ENCODE assay signal across 8 mouse cellular contexts in genomic region chr8:104535378-104535777, GRCm38 (mm10). TPM values are rescaled to one million over a fixed set of nuclear protein-coding genes. Genes with fewer than 3 reads are reported as not detected.
DNase-seq lines count a peak whose midpoint lies in the region; ATAC-seq and TF ChIP-seq lines count a peak whose summit lies in the region.
"Had no signal": no experiment of that assay in that cellular context is flagged by ENCODE, and none has a peak within 500 bp of the region (broad histone marks: within the 10 kb centered on the region; RNA-seq: fewer than 3 reads in every experiment).

No protein-coding gene starts in this region.

- DNase-seq in spleen, adult 2 months (ENCODE audit: low read depth in 1 of 2, low spot score in 2 of 2) = no peak
- DNase-seq in spleen, postnatal 36 days (ENCODE audit: low spot score in 2 of 2) = no peak
- DNase-seq in limb, embryonic 10.5 days (ENCODE audit: low spot score) = no peak
- DNase-seq in right cerebral cortex, postnatal 10 days (ENCODE audit: low spot score in 2 of 2) = no peak
- DNase-seq in embryo, embryonic 10.5 days (ENCODE audit: low spot score) = no peak

- TF ChIP-seq POLR2A in spleen, adult 2 months (IDR thresholded peaks at IDR 0.05; ENCODE audit: low read depth, low read length) = no peak
- no peak for TF ChIP-seq POLR2A in small intestine, adult 2 months (IDR thresholded peaks at IDR 0.05; ENCODE audit: low read depth, low read length)

- ATAC-seq in erythroblast, adult 5-6 weeks (replicated peaks; ENCODE audit: low FRiP score, poor library complexity, severe bottlenecking) = peak; percentile 30; the same call in 1 of the 2 replicates

- 10% methylated on average over 7 of the region's 7 CpGs for WGBS in spleen, adult 2 months
- WGBS in limb, embryonic 10.5 days = 28% methylated on average over 7 of the region's 7 CpGs
- 5% methylated on average over 7 of the region's 7 CpGs for WGBS in small intestine, adult 2 months

- H3K27me3 ChIP-seq in spleen, adult 2 months (ENCODE audit: control insufficient read depth, insufficient read depth, low read length) = no peaks in the 10 kb centered on the region
- peaks cover 35% of the 10 kb centered on the region for H3K27me3 ChIP-seq in limb, embryonic 10.5 days (ENCODE audit: low read depth, poor library complexity, severe bottlenecking)
- H3K27me3 ChIP-seq in small intestine, adult 2 months (ENCODE audit: control insufficient read depth, insufficient read depth, low read length) = peaks cover 2% of the 10 kb centered on the region

- H3K9me3 ChIP-seq in limb, embryonic 10.5 days (replicated peaks) = no peaks in the 10 kb centered on the region

- H3K27ac ChIP-seq in spleen, adult 2 months (ENCODE audit: insufficient read depth, low read length) = no peak overlapping the region
- no peak overlapping the region for H3K27ac ChIP-seq in limb, embryonic 10.5 days
- H3K27ac ChIP-seq in small intestine, adult 2 months (ENCODE audit: insufficient read depth, low read depth, low read length) = peak overlapping the region; percentile 50

- TF ChIP-seq CTCF in spleen, adult 2 months (IDR thresholded peaks at IDR 0.05; ENCODE audit: extremely low read depth, insufficient read depth, insufficient read length, insufficient replicate concordance) = no peak
- no peak for TF ChIP-seq CTCF in small intestine, adult 2 months (IDR thresholded peaks at IDR 0.05; ENCODE audit: extremely low read depth, insufficient read length, insufficient replicate concordance, low read depth, low read length)

- no peaks in the 10 kb centered on the region for H3K36me3 ChIP-seq in spleen, adult 2 months (ENCODE audit: control insufficient read depth, insufficient read depth, low read length)
- peaks cover 9% of the 10 kb centered on the region for H3K36me3 ChIP-seq in limb, embryonic 10.5 days
- H3K36me3 ChIP-seq in small intestine, adult 2 months (ENCODE audit: control insufficient read depth, insufficient read depth, low read length) = no peaks in the 10 kb centered on the region; the same call in 1 of the 2 replicates

- peaks cover 8% of the 10 kb centered on the region for H3K4me1 ChIP-seq in spleen, adult 2 months (ENCODE audit: control insufficient read depth, insufficient read depth, insufficient read length)
- peaks cover 27% of the 10 kb centered on the region for H3K4me1 ChIP-seq in limb, embryonic 10.5 days
- no peaks in the 10 kb centered on the region; the same call in 1 of the 2 replicates for H3K4me1 ChIP-seq in small intestine, adult 2 months (ENCODE audit: control insufficient read depth, insufficient read depth, insufficient read length, low read length)

- peak overlapping the region; percentile 59 for H3K4me3 ChIP-seq in spleen, adult 2 months (ENCODE audit: extremely low read depth, insufficient read depth, insufficient read length)
- peak overlapping the region; percentile 95 for H3K4me3 ChIP-seq in limb, embryonic 10.5 days
- H3K4me3 ChIP-seq in small intestine, adult 2 months (ENCODE audit: low read depth, low read length) = peak overlapping the region; percentile 97

RNA-seq across cellular contexts. Expression of gene Car7, which starts 0.9 kb away (rescaled TPM):
- polyA plus RNA-seq in spleen, adult 2 months (2012; rRNA removed) = 1.4 and 1.9 TPM in 2 replicates
- total RNA-seq in erythroblast, adult 5-6 weeks (2015; ENCODE audit: low replicate concordance) = not detected in 2 replicates
- 0.51 TPM in 1 of 2 replicates, not detected in the other for total RNA-seq in erythroblast, adult 5-6 weeks (2017; ENCODE audit: low replicate concordance)
- 0.85 and 1.1 TPM in 2 replicates for polyA plus RNA-seq in limb, embryonic 10.5 days (2016; fragmentation: Nextera tagmentation; extraction: Ambion mirVana)
- 0.98 and 2.1 TPM in 2 replicates for polyA plus RNA-seq in small intestine, adult 2 months (2012; rRNA removed)

RNA-seq across cellular contexts. Expression of gene Nae1, which starts 0.9 kb away (rescaled TPM):
- 4.1 and 6.6 TPM in 2 replicates for polyA plus RNA-seq in spleen, adult 2 months (2012; rRNA removed)
- total RNA-seq in erythroblast, adult 5-6 weeks (2015; ENCODE audit: low replicate concordance) = 14.4 and 25.4 TPM in 2 replicates
- total RNA-seq in erythroblast, adult 5-6 weeks (2017; ENCODE audit: low replicate concordance) = 19.0 and 28.0 TPM in 2 replicates
- 121 and 131 TPM in 2 replicates for polyA plus RNA-seq in limb, embryonic 10.5 days (2016; fragmentation: Nextera tagmentation; extraction: Ambion mirVana)
- polyA plus RNA-seq in small intestine, adult 2 months (2012; rRNA removed) = 1.4 and 3.0 TPM in 2 replicates

RNA-seq across cellular contexts. Expression of gene Terb1, which starts 25.7 kb away (rescaled TPM):
- 0.23 and 0.25 TPM in 2 replicates for polyA plus RNA-seq in spleen, adult 2 months (2012; rRNA removed)
- total RNA-seq in erythroblast, adult 5-6 weeks (2015; ENCODE audit: low replicate concordance) = not detected in 2 replicates
- total RNA-seq in erythroblast, adult 5-6 weeks (2017; ENCODE audit: low replicate concordance) = not detected in 2 replicates
- 0.15 and 0.21 TPM in 2 replicates for polyA plus RNA-seq in limb, embryonic 10.5 days (2016; fragmentation: Nextera tagmentation; extraction: Ambion mirVana)
- polyA plus RNA-seq in small intestine, adult 2 months (2012; rRNA removed) = 0.06 TPM in 1 of 2 replicates, not detected in the other
- total RNA-seq: hematopoietic stem cell, adult 5-6 weeks had no signal

RNA-seq across cellular contexts. Expression of gene Pdp2, which starts 55.9 kb away (rescaled TPM):
- polyA plus RNA-seq in spleen, adult 2 months (2012; rRNA removed) = 2.4 and 2.9 TPM in 2 replicates
- 0.38 and 1.7 TPM in 2 replicates for total RNA-seq in erythroblast, adult 5-6 weeks (2015; ENCODE audit: low replicate concordance)
- 0.98 and 1.3 TPM in 2 replicates for total RNA-seq in erythroblast, adult 5-6 weeks (2017; ENCODE audit: low replicate concordance)
- polyA plus RNA-seq in limb, embryonic 10.5 days (2016; fragmentation: Nextera tagmentation; extraction: Ambion mirVana) = 14.5 and 14.8 TPM in 2 replicates
- 1.9 and 5.8 TPM in 2 replicates for polyA plus RNA-seq in small intestine, adult 2 months (2012; rRNA removed)

Comparison
In these comparisons a context has a peak if more than half of its experiments do, and no peak if none do; other contexts are left out.
1. RNA of gene Nae1, which starts 0.9 kb away (polyA plus RNA-seq): 121 to 131 TPM in limb, embryonic 10.5 days; 4.1 to 6.6 TPM in spleen, adult 2 months and 1.4 to 3.0 TPM in small intestine, adult 2 months; every median in the first group is over 10 times any median in the second.
2. Peak in every context shown above with its lines, with median percentiles within 50 percentile points of each other: H3K4me3 ChIP-seq.